Comparison of ENCODE assay signal across 10 mouse cellular contexts in genomic region chr19:45283302-45283701, GRCm38 (mm10). TPM values are rescaled to one million over a fixed set of nuclear protein-coding genes. Genes with fewer than 3 reads are reported as not detected.
DNase-seq lines count a peak whose midpoint lies in the region; ATAC-seq lines count a peak whose summit lies in the region.
"Had no signal": no experiment of that assay in that cellular context is flagged by ENCODE, and none has a peak within 500 bp of the region (broad histone marks: within the 10 kb centered on the region; RNA-seq: fewer than 3 reads in every experiment).

No protein-coding gene starts in this region.

- H3K36me3 ChIP-seq in forebrain, embryonic 10.5 days (replicated peaks) = no peaks in the 10 kb centered on the region
- no peaks in the 10 kb centered on the region for H3K36me3 ChIP-seq in forebrain, embryonic 15.5 days
- no peaks in the 10 kb centered on the region for H3K36me3 ChIP-seq in lung, embryonic 15.5 days
- H3K36me3 ChIP-seq: G1E; limb, embryonic 13.5 days had no signal

- ATAC-seq in forebrain, embryonic 15.5 days (replicated peaks) = no peak; the same call in 1 of the 2 replicates
- peak; percentile 69 for ATAC-seq in common myeloid progenitor, adult 5-6 weeks (replicated peaks; ENCODE audit: low read depth, poor library complexity, severe bottlenecking)
- ATAC-seq in lung, embryonic 15.5 days (ENCODE audit: borderline replicate concordance, extremely low read depth, low FRiP score, low TSS enrichment) = no peak

- H3K4me1 ChIP-seq in forebrain, embryonic 10.5 days = peaks cover 16% of the 10 kb centered on the region
- H3K4me1 ChIP-seq in forebrain, embryonic 15.5 days = peaks cover 4% of the 10 kb centered on the region; the same call in 1 of the 2 replicates
- no peaks in the 10 kb centered on the region for H3K4me1 ChIP-seq in lung, embryonic 15.5 days
- H3K4me1 ChIP-seq: limb, embryonic 13.5 days had no signal

- no peak overlapping the region for H3K4me2 ChIP-seq in forebrain, embryonic 15.5 days (replicated peaks)
- 0 out of 2 replicates have a peak overlapping the region, but pooled peaks have one; percentile 16 for H3K4me2 ChIP-seq in lung, embryonic 15.5 days
- H3K4me2 ChIP-seq: limb, embryonic 13.5 days had no signal

- DNase-seq in forebrain, embryonic 10.5 days (ENCODE audit: extremely low spot score, low spot score) = peak; percentile 70
- DNase-seq in WW6 (ENCODE audit: low read depth, low spot score) = peak; percentile 46
- DNase-seq in gastrocnemius, postnatal 36 days = peak; percentile 62 to 74
- DNase-seq in kidney, adult 9 months = peak; percentile 39
- peak; percentile 40 for DNase-seq in skeletal muscle tissue, adult 2 months (ENCODE audit: low read depth, low spot score)

- intact Hi-C loops in gastrocnemius, postnatal 36 days (cut with DNase I) = loop anchor here (5.0 kb wide), 2 partner anchors 61 to 149 kb away; no protein-coding TSS in a partner anchor

- H3K9me3 ChIP-seq in forebrain, embryonic 10.5 days = no peaks in the 10 kb centered on the region
- H3K9me3 ChIP-seq in forebrain, embryonic 15.5 days = no peaks in the 10 kb centered on the region
- no peaks in the 10 kb centered on the region for H3K9me3 ChIP-seq in lung, embryonic 15.5 days
- H3K9me3 ChIP-seq: G1E; limb, embryonic 13.5 days had no signal

- peaks cover 42% of the 10 kb centered on the region for H3K27me3 ChIP-seq in forebrain, embryonic 10.5 days (ENCODE audit: poor library complexity, severe bottlenecking)
- no peaks in the 10 kb centered on the region for H3K27me3 ChIP-seq in forebrain, embryonic 15.5 days
- peaks cover 18% of the 10 kb centered on the region; the same call in 1 of the 2 replicates for H3K27me3 ChIP-seq in lung, embryonic 15.5 days

- 7% methylated on average over 10 of the region's 10 CpGs for WGBS in forebrain, embryonic 10.5 days
- WGBS in forebrain, embryonic 15.5 days = 8% methylated on average over 10 of the region's 10 CpGs
- WGBS in lung, embryonic 15.5 days = 6% methylated on average over 10 of the region's 10 CpGs

- H3K27ac ChIP-seq in forebrain, embryonic 10.5 days = no peak overlapping the region
- no peak overlapping the region for H3K27ac ChIP-seq in forebrain, embryonic 15.5 days (replicated peaks)
- H3K27ac ChIP-seq in lung, embryonic 15.5 days = no peak overlapping the region
- H3K27ac ChIP-seq: limb, embryonic 13.5 days had no signal

- no peak overlapping the region; the same call in 1 of the 2 replicates for H3K9ac ChIP-seq in forebrain, embryonic 15.5 days (replicated peaks)
- H3K9ac ChIP-seq in lung, embryonic 15.5 days = no peak overlapping the region
- H3K9ac ChIP-seq: limb, embryonic 13.5 days had no signal

- no peak overlapping the region; the same call in 1 of the 2 replicates for H3K4me3 ChIP-seq in forebrain, embryonic 10.5 days
- no peak overlapping the region for H3K4me3 ChIP-seq in forebrain, embryonic 15.5 days
- H3K4me3 ChIP-seq in lung, embryonic 15.5 days = no peak overlapping the region
- H3K4me3 ChIP-seq: limb, embryonic 13.5 days had no signal

RNA-seq across cellular contexts. Expression of gene Lbx1, which starts 47.7 kb away (rescaled TPM):
- not detected in 2 replicates for polyA plus RNA-seq in forebrain, embryonic 10.5 days (2016; fragmentation: Nextera tagmentation; extraction: Ambion mirVana)
- not detected in 2 replicates for polyA plus RNA-seq in forebrain, embryonic 15.5 days (2015; fragmentation: Nextera tagmentation; extraction: Ambion mirVana)
- not detected in 2 replicates for total RNA-seq in common myeloid progenitor, adult 5-6 weeks (2017)
- 10 to 100 TPM; 48.9 to 50.8 TPM for total RNA-seq in gastrocnemius, postnatal 36 days (2021)
- polyA plus RNA-seq in lung, embryonic 15.5 days (2015; fragmentation: Nextera tagmentation; extraction: Ambion mirVana) = not detected in 2 replicates
- total RNA-seq: G1E had no signal
- polyA plus RNA-seq: G1E had no signal
